Mouse (Mus musculus): ENCODE data around the gene Cmss1. TPM values are rescaled to one million over a fixed set of nuclear protein-coding genes. Genes with fewer than 3 reads are reported as not detected.

Cmss1 gene
- polyA plus RNA-seq, 1 experiment = 14.1 TPM

GRCm38 (mm10) chr16:57356454-57356853 lies 250.2 kb downstream of the Cmss1 start:
- Histone ChIP-seq H3K9ac (ENCODE audit: low read depth, poor library complexity, severe bottlenecking) (no peak overlapping the region), H3K4me3 (ENCODE audit: low read depth, low read length) (no peak overlapping the region), H3K9me3 (replicated peaks; ENCODE audit: control insufficient read depth, insufficient read depth, low read length, poor library complexity, severe bottlenecking) (no peaks in the 10 kb centered on the region), H3K36me3 (ENCODE audit: control insufficient read depth, insufficient read depth, low read length, poor library complexity, severe bottlenecking) (no peaks in the 10 kb centered on the region), H3K4me1 (ENCODE audit: control insufficient read depth, insufficient read depth, low read length) (no peaks in the 10 kb centered on the region), H3K27me3 (ENCODE audit: control insufficient read depth, insufficient read depth, low read length, poor library complexity, severe bottlenecking) (no peaks in the 10 kb centered on the region), H3K27ac (ENCODE audit: insufficient read depth, low read length) (no peak overlapping the region)
- no peak for TF ChIP-seq CTCF (IDR thresholded peaks at IDR 0.05; ENCODE audit: low read depth, low read length)
- no peak for TF ChIP-seq EP300 (IDR thresholded peaks at IDR 0.05; ENCODE audit: insufficient read depth, low read depth, low read length)
- TF ChIP-seq POLR2A (IDR thresholded peaks at IDR 0.05; ENCODE audit: insufficient read depth, low read length) = no peak

- no peak overlapping the region for H3K9ac ChIP-seq (ENCODE audit: low read depth, poor library complexity, severe bottlenecking)
- no peak overlapping the region for H3K4me3 ChIP-seq (ENCODE audit: low read depth, low read length)
- H3K27ac ChIP-seq (ENCODE audit: insufficient read depth, low read length) = no peak overlapping the region
- no peaks in the 10 kb centered on the region for H3K27me3 ChIP-seq (ENCODE audit: control insufficient read depth, insufficient read depth, low read length, poor library complexity, severe bottlenecking)
- H3K9me3 ChIP-seq (replicated peaks; ENCODE audit: control insufficient read depth, insufficient read depth, low read length, poor library complexity, severe bottlenecking) = no peaks in the 10 kb centered on the region
- H3K4me1 ChIP-seq (ENCODE audit: control insufficient read depth, insufficient read depth, low read length) = no peaks in the 10 kb centered on the region
- H3K36me3 ChIP-seq (ENCODE audit: control insufficient read depth, insufficient read depth, low read length, poor library complexity, severe bottlenecking) = no peaks in the 10 kb centered on the region
- TF ChIP-seq CTCF (IDR thresholded peaks at IDR 0.05; ENCODE audit: low read depth, low read length) = no peak
- no peak for TF ChIP-seq EP300 (IDR thresholded peaks at IDR 0.05; ENCODE audit: insufficient read depth, low read depth, low read length)
Observed at GRCm38 (mm10) chr16:57353932-57354331, 252.7 kb downstream of the Cmss1 start.

DNA sequence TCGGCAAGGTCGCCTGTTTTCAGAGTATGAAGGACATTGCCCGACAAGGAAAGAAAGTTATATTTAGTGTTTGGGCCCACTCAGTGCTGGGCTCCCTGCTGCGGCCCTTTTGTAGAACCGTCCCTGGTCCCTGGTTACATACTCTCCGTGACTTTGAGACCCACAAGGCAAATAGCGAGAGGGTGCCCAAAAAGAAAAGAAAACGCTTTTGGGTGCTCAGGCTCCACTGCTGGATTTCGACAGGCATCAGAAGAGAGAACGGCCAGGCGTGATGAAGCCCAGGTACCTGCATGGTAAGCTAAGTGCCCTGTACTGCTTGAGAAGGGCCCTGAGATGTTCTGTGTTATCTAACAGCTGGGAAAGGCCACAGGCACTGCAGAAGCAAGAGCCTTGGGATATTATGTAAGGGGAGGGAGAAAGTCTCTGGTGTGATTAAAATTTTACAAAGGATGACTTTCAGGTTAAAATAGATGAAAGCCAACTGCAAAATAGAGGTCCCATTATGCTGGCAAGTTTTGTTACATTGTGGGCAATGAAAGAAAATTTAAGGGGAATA lies 253.4 kb downstream of the Cmss1 start:
- H3K36me3 ChIP-seq (ENCODE audit: control insufficient read depth, insufficient read depth, low read length, poor library complexity, severe bottlenecking) = no peaks in the 10 kb centered on the region
- no peaks in the 10 kb centered on the region for H3K9me3 ChIP-seq (replicated peaks; ENCODE audit: control insufficient read depth, insufficient read depth, low read length, poor library complexity, severe bottlenecking)
- TF ChIP-seq CTCF (IDR thresholded peaks at IDR 0.05; ENCODE audit: low read depth, low read length) (no peak), EP300 (IDR thresholded peaks at IDR 0.05; ENCODE audit: insufficient read depth, low read depth, low read length) (no peak), POLR2A (IDR thresholded peaks at IDR 0.05; ENCODE audit: insufficient read depth, low read length) (no peak)
- no peak overlapping the region for H3K4me3 ChIP-seq (ENCODE audit: low read depth, low read length)
- no peaks in the 10 kb centered on the region for H3K4me1 ChIP-seq (ENCODE audit: control insufficient read depth, insufficient read depth, low read length)
- H3K27me3 ChIP-seq (ENCODE audit: control insufficient read depth, insufficient read depth, low read length, poor library complexity, severe bottlenecking) = no peaks in the 10 kb centered on the region
- no peak overlapping the region for H3K9ac ChIP-seq (ENCODE audit: low read depth, poor library complexity, severe bottlenecking)
- H3K27ac ChIP-seq (ENCODE audit: insufficient read depth, low read length) = no peak overlapping the region

DNA sequence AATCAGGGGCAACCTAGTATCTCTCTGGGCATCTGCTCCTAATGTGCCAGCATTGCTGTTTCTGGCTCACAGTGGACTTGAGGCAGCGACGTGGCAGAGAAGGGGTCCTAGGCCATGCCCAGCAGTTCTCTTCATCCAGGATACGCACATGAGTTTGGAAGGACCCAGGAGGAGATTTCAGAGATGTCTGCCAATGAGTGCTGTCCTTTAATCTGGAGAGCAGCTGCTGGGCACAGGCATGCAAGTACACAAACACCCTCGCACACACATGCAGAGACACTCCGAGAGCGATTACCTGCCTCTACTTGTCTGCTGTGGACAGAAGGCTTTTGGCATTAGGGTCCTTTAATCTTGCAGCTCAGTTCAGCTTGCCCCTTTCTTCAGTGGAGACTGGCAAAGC lies 253.9 kb downstream of the Cmss1 start, which contains the start of gene Filip1l:
Gene Filip1l (plus strand): TSS at position 343 of the 400 bp plus-strand sequence.
- Histone ChIP-seq H3K27ac (ENCODE audit: insufficient read depth, low read length) (no peak within 1 kb of the TSS), H3K9me3 (replicated peaks; ENCODE audit: control insufficient read depth, insufficient read depth, low read length, poor library complexity, severe bottlenecking) (no peaks in the 10 kb centered on the region), H3K4me1 (ENCODE audit: control insufficient read depth, insufficient read depth, low read length) (no peaks in the 10 kb centered on the region), H3K9ac (ENCODE audit: low read depth, poor library complexity, severe bottlenecking) (no peak within 1 kb of the TSS), H3K36me3 (ENCODE audit: control insufficient read depth, insufficient read depth, low read length, poor library complexity, severe bottlenecking) (no peaks in the 10 kb centered on the region), H3K27me3 (ENCODE audit: control insufficient read depth, insufficient read depth, low read length, poor library complexity, severe bottlenecking) (no peaks in the 10 kb centered on the region), H3K4me3 (ENCODE audit: low read depth, low read length) (no peak within 1 kb of the TSS)
- TF ChIP-seq POLR2A (IDR thresholded peaks at IDR 0.05; ENCODE audit: insufficient read depth, low read length) = no peak
- TF ChIP-seq EP300 (IDR thresholded peaks at IDR 0.05; ENCODE audit: insufficient read depth, low read depth, low read length) = no peak
- no peak for TF ChIP-seq CTCF (IDR thresholded peaks at IDR 0.05; ENCODE audit: low read depth, low read length)

DNA sequence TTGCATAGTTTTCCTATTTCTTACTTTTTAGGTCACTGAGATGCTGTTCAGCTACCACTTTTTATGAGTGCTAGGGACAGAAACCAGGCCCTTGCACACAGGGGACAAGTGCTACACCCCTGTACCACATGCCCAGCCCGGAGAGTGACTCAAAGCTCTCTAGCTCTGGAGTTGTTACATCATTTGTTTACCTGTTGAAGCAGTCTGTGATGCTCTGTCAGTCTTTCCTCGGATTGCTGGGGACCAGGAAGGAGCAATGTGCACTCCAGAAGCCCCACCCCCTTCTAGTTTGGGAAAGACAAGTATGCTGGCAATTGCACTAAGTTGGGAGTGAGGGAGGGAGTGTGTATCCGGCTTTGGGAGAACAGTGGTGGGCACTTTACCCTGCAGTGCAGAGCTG lies 257.0 kb downstream of the Cmss1 start:
- no peaks in the 10 kb centered on the region for H3K36me3 ChIP-seq (ENCODE audit: control insufficient read depth, insufficient read depth, low read length, poor library complexity, severe bottlenecking)
- no peak overlapping the region for H3K9ac ChIP-seq (ENCODE audit: low read depth, poor library complexity, severe bottlenecking)
- H3K4me1 ChIP-seq (ENCODE audit: control insufficient read depth, insufficient read depth, low read length) = no peaks in the 10 kb centered on the region
- no peaks in the 10 kb centered on the region for H3K27me3 ChIP-seq (ENCODE audit: control insufficient read depth, insufficient read depth, low read length, poor library complexity, severe bottlenecking)
- H3K9me3 ChIP-seq (replicated peaks; ENCODE audit: control insufficient read depth, insufficient read depth, low read length, poor library complexity, severe bottlenecking) = no peaks in the 10 kb centered on the region
- H3K27ac ChIP-seq (ENCODE audit: insufficient read depth, low read length) = no peak overlapping the region
- TF ChIP-seq EP300 (IDR thresholded peaks at IDR 0.05; ENCODE audit: insufficient read depth, low read depth, low read length) (no peak), POLR2A (IDR thresholded peaks at IDR 0.05; ENCODE audit: insufficient read depth, low read length) (no peak), CTCF (IDR thresholded peaks at IDR 0.05; ENCODE audit: low read depth, low read length) (no peak)
- no peak overlapping the region for H3K4me3 ChIP-seq (ENCODE audit: low read depth, low read length)

GRCm38 (mm10) chr16:57349039-57349438 lies 257.6 kb downstream of the Cmss1 start:
- Histone ChIP-seq H3K27ac (ENCODE audit: insufficient read depth, low read length) (no peak overlapping the region), H3K36me3 (ENCODE audit: control insufficient read depth, insufficient read depth, low read length, poor library complexity, severe bottlenecking) (no peaks in the 10 kb centered on the region), H3K4me3 (ENCODE audit: low read depth, low read length) (no peak overlapping the region), H3K4me1 (ENCODE audit: control insufficient read depth, insufficient read depth, low read length) (no peaks in the 10 kb centered on the region), H3K9ac (ENCODE audit: low read depth, poor library complexity, severe bottlenecking) (no peak overlapping the region), H3K9me3 (replicated peaks; ENCODE audit: control insufficient read depth, insufficient read depth, low read length, poor library complexity, severe bottlenecking) (no peaks in the 10 kb centered on the region), H3K27me3 (ENCODE audit: control insufficient read depth, insufficient read depth, low read length, poor library complexity, severe bottlenecking) (no peaks in the 10 kb centered on the region)
- TF ChIP-seq POLR2A (IDR thresholded peaks at IDR 0.05; ENCODE audit: insufficient read depth, low read length) = no peak
- no peak for TF ChIP-seq EP300 (IDR thresholded peaks at IDR 0.05; ENCODE audit: insufficient read depth, low read depth, low read length)
- no peak for TF ChIP-seq CTCF (IDR thresholded peaks at IDR 0.05; ENCODE audit: low read depth, low read length)

Data from ES-Bruce4 (cell line).